Mouse (Mus musculus): Measurements from ENCODE around the gene C1s2. TPM values are rescaled to one million over a fixed set of nuclear protein-coding genes. Genes with fewer than 3 reads are reported as not detected.
"Not testable (repeated sequence)": the region's sequence is repeated elsewhere in the genome, so short reads cannot be mapped to it uniquely, and the experiment has no call there.

C1s2 gene
- polyA plus RNA-seq, 1 experiment from 2014 or later, result not detected

DNA sequence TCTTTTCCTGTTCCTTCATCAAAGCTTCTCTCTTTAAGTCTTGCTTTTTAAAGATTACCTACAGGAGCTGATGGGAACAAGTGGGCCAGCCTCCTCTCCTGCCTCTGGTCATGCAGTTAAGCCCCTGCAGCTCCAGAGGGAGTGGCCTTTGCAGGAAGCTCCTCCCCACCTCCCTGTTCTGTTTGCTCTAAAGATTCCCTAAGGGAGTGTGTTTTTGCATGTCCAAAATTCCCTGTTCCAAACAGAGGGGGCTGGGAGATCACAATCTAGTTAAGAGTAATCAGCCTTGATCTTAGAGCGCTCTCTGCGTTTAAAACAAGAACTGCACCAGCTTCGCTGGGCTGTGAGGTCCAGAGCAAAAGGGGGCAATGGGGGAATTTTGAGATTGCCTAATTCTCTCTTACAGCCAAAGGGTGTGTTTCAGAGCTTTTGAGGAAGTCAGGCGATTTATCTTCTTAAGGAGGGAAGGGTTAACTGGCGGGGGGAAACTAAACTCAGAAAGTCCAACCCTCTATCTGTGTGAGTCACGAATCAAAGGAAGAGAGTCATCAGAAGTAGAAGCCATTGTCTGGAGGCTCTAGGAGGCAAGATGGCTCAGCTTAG lies 1.1 kb upstream of the C1s2 start:
- H3K9me3 ChIP-seq; H3K4me3 ChIP-seq; H3K9ac ChIP-seq; H3K4me2 ChIP-seq; ATAC-seq (ENCODE audit: insufficient number of reproducible peaks, insufficient read depth, low FRiP score, low TSS enrichment, low read depth); H3K36me3 ChIP-seq; H3K27ac ChIP-seq; H3K4me1 ChIP-seq; H3K27me3 ChIP-seq: not testable (repeated sequence)
- WGBS, result 35% methylated on average over 6 of the region's 6 CpGs

DNA sequence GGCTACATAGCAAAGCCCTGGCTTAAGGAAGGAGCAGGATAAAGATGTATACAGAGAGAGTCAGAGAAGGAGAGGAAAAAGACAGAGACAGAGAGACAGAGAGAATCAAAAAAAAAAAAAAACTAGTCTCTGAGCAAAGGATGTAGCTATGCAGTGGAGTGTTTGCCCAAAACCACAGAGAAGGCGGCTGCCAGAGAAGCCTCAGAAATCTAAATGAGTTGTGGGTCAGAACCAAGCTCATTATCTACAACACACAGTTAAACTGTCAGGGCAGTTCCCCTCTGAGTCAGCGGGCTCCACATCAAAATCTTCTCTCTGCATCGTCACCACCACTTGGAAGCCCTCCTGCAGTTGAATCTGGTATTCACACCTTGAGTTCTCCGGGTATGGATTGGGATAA lies 5.1 kb downstream of the C1s2 start:
- no peak for ATAC-seq (ENCODE audit: insufficient number of reproducible peaks, insufficient read depth, low FRiP score, low TSS enrichment, low read depth)
- H3K27me3 ChIP-seq, result no peaks in the 10 kb centered on the region
- no peak overlapping the region for H3K4me2 ChIP-seq
- H3K4me3 ChIP-seq, result no peak overlapping the region
- H3K27ac ChIP-seq, result no peak overlapping the region
- no peak overlapping the region for H3K9ac ChIP-seq
- 80% methylated on average over 4 of the region's 4 CpGs for WGBS
- no peaks in the 10 kb centered on the region for H3K4me1 ChIP-seq
- H3K36me3 ChIP-seq, result no peaks in the 10 kb centered on the region
- H3K9me3 ChIP-seq, result no peaks in the 10 kb centered on the region

DNA sequence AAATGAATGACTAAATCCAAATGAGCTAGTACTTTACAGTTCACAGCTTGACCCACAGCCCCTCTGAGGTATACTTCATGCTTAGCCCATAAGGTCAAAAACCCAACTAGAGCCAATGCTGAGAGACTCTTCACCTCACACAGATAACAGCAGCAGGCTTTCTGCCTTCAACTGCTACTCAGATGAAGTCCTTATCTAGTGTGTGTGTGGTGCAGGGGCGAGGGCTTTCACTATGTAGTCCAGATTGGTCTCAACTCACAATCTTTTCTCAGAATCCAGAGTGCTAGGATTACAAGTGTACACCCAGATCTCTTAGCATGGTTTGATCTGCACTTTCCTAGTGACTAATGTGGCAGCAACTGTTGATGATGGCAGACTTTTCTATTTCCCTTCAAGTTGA lies 9.7 kb downstream of the C1s2 start:
- not testable (repeated sequence) for H3K36me3 ChIP-seq; H3K4me2 ChIP-seq; H3K27me3 ChIP-seq; H3K4me1 ChIP-seq; ATAC-seq (ENCODE audit: insufficient number of reproducible peaks, insufficient read depth, low FRiP score, low TSS enrichment, low read depth); H3K9me3 ChIP-seq; H3K9ac ChIP-seq; H3K4me3 ChIP-seq; H3K27ac ChIP-seq
- 39% methylated on average over 1 of the region's 1 CpGs for WGBS

DNA sequence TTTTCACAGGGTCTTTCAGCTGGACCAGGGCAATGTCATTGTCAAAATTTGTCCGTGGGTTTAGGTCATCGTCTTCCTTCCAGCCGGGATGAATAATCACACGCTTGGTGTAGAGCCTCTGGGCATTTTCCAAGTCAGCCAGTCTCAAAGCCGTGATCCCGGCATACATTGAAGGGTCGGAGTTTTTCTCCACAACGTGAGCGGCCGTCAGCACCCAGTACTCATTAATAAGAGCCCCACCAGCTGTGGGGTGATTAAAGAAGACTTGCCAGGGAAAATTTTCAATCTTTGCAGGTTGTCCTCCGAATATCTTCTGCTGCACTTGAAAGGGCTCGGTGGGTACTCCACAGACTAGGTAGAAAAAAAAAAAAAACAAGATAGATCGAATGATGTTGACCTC lies 10.3 kb downstream of the C1s2 start:
- no peak for ATAC-seq (ENCODE audit: insufficient number of reproducible peaks, insufficient read depth, low FRiP score, low TSS enrichment, low read depth)
- no peak overlapping the region for H3K4me3 ChIP-seq
- H3K9ac ChIP-seq, result no peak overlapping the region
- H3K27ac ChIP-seq, result no peak overlapping the region
- H3K4me2 ChIP-seq, result no peak overlapping the region
- no peaks in the 10 kb centered on the region; the same call in 1 of the 2 replicates for H3K9me3 ChIP-seq
- no peaks in the 10 kb centered on the region for H3K4me1 ChIP-seq
- no peaks in the 10 kb centered on the region for H3K27me3 ChIP-seq
- no peaks in the 10 kb centered on the region for H3K36me3 ChIP-seq
- 83% methylated on average over 13 of the region's 13 CpGs for WGBS

DNA sequence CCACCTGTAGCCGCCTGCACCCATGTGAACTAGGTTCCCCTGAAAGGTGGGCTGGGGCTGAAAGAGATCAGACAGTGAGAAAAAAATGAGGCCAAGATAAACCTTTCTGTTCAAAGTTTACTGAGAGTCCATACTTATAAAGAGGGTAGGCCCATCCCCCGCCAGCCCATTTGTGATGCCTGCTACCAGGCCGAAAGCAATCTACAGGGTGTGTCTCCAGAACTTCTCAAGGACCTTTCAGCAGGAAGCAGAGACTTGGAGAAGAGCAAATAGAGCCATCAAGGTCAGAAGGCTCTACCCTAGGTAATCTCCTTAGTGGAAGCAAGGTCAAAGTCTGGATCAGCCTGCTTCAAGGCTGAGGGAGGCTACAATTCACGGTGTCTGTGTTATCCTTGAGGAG lies 33.9 kb downstream of the C1s2 start:
- Histone ChIP-seq H3K27ac (no peak overlapping the region), H3K36me3 (no peaks in the 10 kb centered on the region), H3K4me3 (no peak overlapping the region), H3K4me1 (no peaks in the 10 kb centered on the region), H3K9ac (no peak overlapping the region), H3K9me3 (peaks cover 4% of the 10 kb centered on the region; the same call in 1 of the 2 replicates), H3K4me2 (no peak overlapping the region), H3K27me3 (no peaks in the 10 kb centered on the region)
- WGBS, result 91% methylated on average over 4 of the region's 4 CpGs
- ATAC-seq (ENCODE audit: insufficient number of reproducible peaks, insufficient read depth, low FRiP score, low TSS enrichment, low read depth), result no peak

DNA sequence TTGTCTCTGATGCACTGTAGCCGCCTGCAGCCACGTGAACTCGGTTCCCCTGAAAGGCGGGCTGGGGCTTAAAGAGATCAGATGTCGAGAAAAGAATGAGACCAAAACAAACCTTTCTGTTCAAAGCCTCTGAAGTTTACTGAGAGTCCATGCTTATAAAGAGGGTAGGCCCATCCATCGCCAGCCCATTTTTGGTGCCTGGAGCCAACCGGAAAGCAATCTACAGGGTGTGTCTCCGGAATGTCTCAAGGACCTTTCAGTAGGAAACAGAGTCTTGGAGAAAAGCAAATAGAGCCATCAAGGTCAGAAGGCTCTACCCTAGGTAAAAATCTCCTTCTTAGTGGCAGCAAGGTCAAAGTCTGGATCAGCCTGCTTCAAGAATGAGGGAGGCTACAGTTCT lies 42.8 kb downstream of the C1s2 start:
- WGBS, result 61% methylated on average over 8 of the region's 8 CpGs

DNA sequence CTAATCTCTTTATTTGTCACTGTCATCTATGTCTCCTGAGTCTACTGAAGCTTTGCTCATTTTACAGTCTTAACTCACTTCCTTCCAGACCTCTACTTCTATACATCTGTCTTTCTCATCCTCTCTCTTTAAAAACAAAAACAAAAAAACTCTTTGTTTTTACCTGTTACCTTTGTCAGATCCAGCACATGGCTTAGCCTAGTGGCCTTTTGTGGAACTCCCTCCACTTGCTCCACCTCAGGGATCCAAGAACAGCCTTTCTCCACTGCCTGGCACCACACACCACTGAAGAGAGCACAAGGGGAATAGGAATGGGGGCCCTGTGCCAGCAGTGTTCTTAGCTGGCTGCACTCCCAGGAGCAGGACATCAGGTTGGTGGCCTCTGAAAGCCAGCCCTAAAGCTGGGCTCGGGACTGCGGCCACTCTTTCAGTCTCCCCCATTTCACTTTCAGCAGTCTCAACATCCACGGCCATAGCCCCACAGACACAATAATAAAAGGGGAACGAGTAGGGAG lies 43.6 kb downstream of the C1s2 start:
- Histone ChIP-seq H3K9me3 (no peaks in the 10 kb centered on the region), H3K4me2 (no peak overlapping the region), H3K9ac (no peak overlapping the region), H3K36me3 (no peaks in the 10 kb centered on the region), H3K4me3 (no peak overlapping the region), H3K27me3 (no peaks in the 10 kb centered on the region), H3K4me1 (no peaks in the 10 kb centered on the region), H3K27ac (no peak overlapping the region)
- WGBS, result 85% methylated on average over 4 of the region's 4 CpGs
- no peak for ATAC-seq (ENCODE audit: insufficient number of reproducible peaks, insufficient read depth, low FRiP score, low TSS enrichment, low read depth)

More for the DNA sequence above, 42.8 kb downstream of the C1s2 start:
- no peak for ATAC-seq (ENCODE audit: insufficient number of reproducible peaks, insufficient read depth, low FRiP score, low TSS enrichment, low read depth)
- no peaks in the 10 kb centered on the region for H3K9me3 ChIP-seq
- no peaks in the 10 kb centered on the region for H3K36me3 ChIP-seq
- H3K27me3 ChIP-seq, result no peaks in the 10 kb centered on the region
- no peak overlapping the region for H3K4me2 ChIP-seq
- H3K4me3 ChIP-seq, result no peak overlapping the region
- no peak overlapping the region for H3K27ac ChIP-seq
- no peak overlapping the region for H3K9ac ChIP-seq
- H3K4me1 ChIP-seq, result no peaks in the 10 kb centered on the region

DNA sequence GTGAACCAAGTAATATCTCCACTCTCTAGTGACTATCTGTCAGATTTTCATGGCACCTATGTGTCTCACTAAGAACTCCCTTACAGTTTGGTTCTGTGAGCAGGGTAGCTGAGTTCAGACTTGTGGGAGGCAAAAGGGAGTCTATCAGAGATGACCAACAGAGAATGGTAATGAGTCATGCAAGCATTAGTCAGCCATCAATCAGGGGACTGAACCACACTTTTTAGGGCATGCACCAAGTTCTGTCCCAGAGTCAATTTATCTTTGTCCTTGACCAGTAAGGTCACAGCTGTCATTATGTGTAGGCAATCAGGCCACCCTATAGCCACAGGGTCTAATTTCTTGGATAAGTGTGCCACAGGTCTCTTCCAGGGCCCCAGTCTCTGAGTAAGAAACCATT lies 47.1 kb downstream of the C1s2 start:
- H3K27ac ChIP-seq, result no peak overlapping the region
- H3K4me1 ChIP-seq, result no peaks in the 10 kb centered on the region
- H3K9me3 ChIP-seq, result no peaks in the 10 kb centered on the region
- no peak overlapping the region for H3K4me3 ChIP-seq
- no peak for ATAC-seq (ENCODE audit: insufficient number of reproducible peaks, insufficient read depth, low FRiP score, low TSS enrichment, low read depth)
- no peak overlapping the region for H3K9ac ChIP-seq
- H3K36me3 ChIP-seq, result no peaks in the 10 kb centered on the region
- no peak overlapping the region for H3K4me2 ChIP-seq
- H3K27me3 ChIP-seq, result no peaks in the 10 kb centered on the region

DNA sequence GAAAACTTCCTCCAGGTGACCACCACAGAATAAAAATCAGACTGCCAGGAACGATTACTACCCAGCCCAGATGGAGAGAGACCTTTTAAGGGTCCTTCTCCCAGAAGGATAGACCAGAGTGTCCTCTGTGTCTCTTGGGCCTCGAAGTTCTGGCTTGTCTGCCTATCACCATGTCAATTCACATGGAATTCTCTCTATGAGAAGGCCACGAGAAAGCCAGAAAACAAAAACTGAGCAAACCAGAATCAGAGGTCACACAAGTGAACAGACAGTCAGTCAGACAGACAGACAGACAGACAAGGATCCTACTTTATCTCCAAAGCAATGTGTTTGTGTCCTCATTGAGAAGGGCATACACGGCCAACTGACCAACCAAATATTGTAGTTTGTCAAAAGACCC lies 49.6 kb downstream of the C1s2 start:
- H3K9me3 ChIP-seq, result no peaks in the 10 kb centered on the region
- 68% methylated on average over 4 of the region's 4 CpGs for WGBS
- no peak overlapping the region for H3K9ac ChIP-seq
- no peak overlapping the region for H3K27ac ChIP-seq
- no peaks in the 10 kb centered on the region for H3K27me3 ChIP-seq
- H3K4me1 ChIP-seq, result no peaks in the 10 kb centered on the region
- H3K4me3 ChIP-seq, result no peak overlapping the region
- no peak overlapping the region for H3K4me2 ChIP-seq
- H3K36me3 ChIP-seq, result no peaks in the 10 kb centered on the region
- no peak for ATAC-seq (ENCODE audit: insufficient number of reproducible peaks, insufficient read depth, low FRiP score, low TSS enrichment, low read depth)

DNA sequence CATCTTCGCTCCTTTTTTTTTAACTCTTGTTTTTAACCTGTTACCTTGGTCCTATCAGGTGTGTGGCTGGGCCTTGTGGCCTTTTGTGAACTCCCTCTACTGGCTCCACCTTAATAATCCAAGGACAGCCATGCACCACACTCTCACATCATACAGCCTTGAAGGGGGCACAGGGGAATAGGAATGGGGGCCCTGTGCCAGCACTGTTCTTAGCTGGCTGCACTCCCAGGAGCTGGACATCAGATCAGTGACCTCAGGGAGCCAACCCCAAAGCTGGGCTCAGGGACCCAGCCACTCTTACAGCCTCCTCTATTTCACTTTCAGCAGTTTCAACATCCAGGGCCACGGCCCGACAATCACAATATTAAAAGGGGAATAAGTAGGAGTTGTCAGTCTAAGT lies 50.1 kb downstream of the C1s2 start:
- no peak overlapping the region for H3K27ac ChIP-seq
- 86% methylated on average over 3 of the region's 3 CpGs for WGBS
- no peak overlapping the region for H3K4me2 ChIP-seq
- H3K4me1 ChIP-seq, result no peaks in the 10 kb centered on the region
- no peak overlapping the region for H3K9ac ChIP-seq
- no peaks in the 10 kb centered on the region for H3K36me3 ChIP-seq
- ATAC-seq (ENCODE audit: insufficient number of reproducible peaks, insufficient read depth, low FRiP score, low TSS enrichment, low read depth), result no peak
- no peaks in the 10 kb centered on the region for H3K27me3 ChIP-seq
- no peaks in the 10 kb centered on the region for H3K9me3 ChIP-seq
- H3K4me3 ChIP-seq, result no peak overlapping the region

DNA sequence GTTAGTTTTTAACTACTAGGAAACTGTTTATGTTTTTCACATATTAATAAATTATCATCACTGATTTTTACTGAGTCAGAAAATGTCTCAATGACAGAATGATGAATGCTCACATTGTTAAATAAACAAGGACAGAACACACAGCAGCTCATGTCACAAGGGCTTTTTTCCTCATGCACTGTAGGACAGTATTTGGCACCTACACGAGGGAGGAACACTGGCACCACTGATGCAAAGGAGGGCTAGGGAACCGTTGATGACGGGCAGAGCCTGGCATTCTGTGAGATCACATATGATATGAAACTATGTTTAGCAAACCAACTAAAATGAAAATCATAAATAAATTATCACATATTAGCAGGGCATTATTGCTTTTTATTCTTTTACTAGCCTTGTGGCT lies 51.0 kb downstream of the C1s2 start:
- Histone ChIP-seq H3K36me3 (no peaks in the 10 kb centered on the region), H3K27ac (no peak overlapping the region), H3K27me3 (no peaks in the 10 kb centered on the region), H3K4me2 (no peak overlapping the region), H3K4me3 (no peak overlapping the region), H3K9ac (no peak overlapping the region), H3K4me1 (no peaks in the 10 kb centered on the region), H3K9me3 (no peaks in the 10 kb centered on the region)
- 82% methylated on average over 3 of the region's 3 CpGs for WGBS
- no peak for ATAC-seq (ENCODE audit: insufficient number of reproducible peaks, insufficient read depth, low FRiP score, low TSS enrichment, low read depth)

DNA sequence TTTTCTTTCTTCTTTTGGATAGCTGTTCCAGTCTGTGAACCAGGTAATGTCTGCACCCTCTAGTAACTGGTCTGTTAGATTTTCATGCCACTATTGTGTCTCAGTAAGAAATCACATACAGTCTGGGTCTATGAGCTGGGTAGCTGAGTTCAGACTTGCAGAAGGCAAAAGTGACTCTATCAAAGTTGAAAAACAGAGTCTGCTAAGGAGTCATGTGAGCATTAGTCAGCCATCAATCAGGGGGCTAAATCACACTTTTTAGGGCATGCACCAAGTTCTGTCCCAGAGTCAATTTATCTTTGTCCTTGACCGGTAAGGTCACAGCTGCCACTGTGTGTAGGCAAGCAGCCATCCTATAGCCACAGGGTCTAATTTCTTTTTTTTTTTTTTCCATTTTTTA lies 53.7 kb downstream of the C1s2 start:
- Histone ChIP-seq H3K27me3 (no peaks in the 10 kb centered on the region), H3K4me2 (no peak overlapping the region), H3K4me1 (no peaks in the 10 kb centered on the region), H3K9me3 (no peaks in the 10 kb centered on the region), H3K36me3 (no peaks in the 10 kb centered on the region), H3K27ac (no peak overlapping the region), H3K9ac (no peak overlapping the region), H3K4me3 (no peak overlapping the region)
- 94% methylated on average over 1 of the region's 1 CpGs for WGBS
- ATAC-seq (ENCODE audit: insufficient number of reproducible peaks, insufficient read depth, low FRiP score, low TSS enrichment, low read depth), result no peak

DNA sequence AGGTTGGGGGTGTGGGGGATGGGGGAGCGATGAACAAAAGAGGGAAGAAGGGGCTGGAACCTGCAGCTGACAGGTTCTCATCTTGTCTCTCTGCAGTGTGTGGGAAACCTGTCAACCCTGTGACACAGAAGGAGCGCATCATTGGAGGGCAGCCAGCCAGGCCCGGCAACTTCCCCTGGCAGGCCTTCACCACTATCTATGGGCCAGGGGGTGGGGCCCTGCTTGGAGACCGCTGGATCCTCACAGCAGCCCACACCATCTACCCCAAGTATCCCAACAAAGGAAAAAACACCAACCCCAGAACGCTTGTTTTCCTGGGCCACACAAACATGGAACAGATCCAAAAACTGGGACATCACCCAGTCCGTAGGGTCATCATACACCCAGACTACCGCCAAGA lies 55.7 kb downstream of the C1s2 start:
- not testable (repeated sequence) for H3K4me2 ChIP-seq; H3K27ac ChIP-seq; H3K36me3 ChIP-seq; H3K27me3 ChIP-seq; H3K9ac ChIP-seq; ATAC-seq (ENCODE audit: insufficient number of reproducible peaks, insufficient read depth, low FRiP score, low TSS enrichment, low read depth); H3K4me3 ChIP-seq; H3K9me3 ChIP-seq; H3K4me1 ChIP-seq
- WGBS, result 88% methylated on average over 7 of the region's 7 CpGs

All from embryonic facial prominence, embryonic 13.5 days (tissue).